Mouse (Mus musculus): ENCODE measurements at regions not wholly inside any gene's neighbourhood (a gene's known extent, or its start where the extent isn't known, plus 50 kb on each side); places are given as distances from the start of the nearest gene placed in this dataset.

DNA sequence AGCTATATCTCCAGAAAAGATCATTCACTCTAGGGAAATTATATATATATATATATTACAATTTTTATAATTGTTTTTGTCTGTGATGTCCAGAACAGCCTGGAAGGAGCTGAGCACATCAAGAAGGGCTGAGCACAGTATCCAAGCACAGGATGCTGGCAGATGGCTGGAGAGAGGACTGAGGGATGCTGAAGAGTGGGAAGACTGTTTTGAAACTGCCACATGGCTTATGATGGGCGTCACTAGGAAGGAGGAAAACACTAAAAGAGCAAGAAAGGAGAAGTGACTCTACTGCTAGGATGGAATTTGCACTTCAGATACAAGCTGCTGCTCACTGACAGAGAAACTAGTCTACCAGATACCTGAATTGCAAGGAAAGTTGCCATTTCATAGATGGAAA lies 50.4 kb upstream of the Atg10 start:
- DNase-seq, result no peak

DNA sequence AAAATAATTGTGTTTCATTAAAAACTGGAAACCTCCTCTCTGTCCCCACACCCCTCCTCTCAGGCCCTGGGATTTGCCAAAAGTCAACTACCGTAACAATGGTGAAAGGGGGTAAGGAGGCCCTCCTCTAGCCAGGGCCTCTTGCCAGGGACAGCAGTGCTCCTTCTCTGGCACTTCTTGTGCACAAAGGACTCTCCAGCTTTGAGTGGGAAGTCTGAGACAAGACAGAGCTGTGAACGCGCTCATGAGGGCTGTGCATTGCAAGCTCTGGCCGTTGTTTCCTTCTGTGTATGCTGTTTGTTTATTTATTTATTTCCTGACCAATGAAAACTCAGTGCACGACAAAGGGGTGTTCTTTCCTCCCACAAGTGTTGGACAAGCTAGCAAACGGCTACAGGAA lies 50.8 kb upstream of the Atg10 start:
- DNase-seq, result peak; percentile 8 to 34

DNA sequence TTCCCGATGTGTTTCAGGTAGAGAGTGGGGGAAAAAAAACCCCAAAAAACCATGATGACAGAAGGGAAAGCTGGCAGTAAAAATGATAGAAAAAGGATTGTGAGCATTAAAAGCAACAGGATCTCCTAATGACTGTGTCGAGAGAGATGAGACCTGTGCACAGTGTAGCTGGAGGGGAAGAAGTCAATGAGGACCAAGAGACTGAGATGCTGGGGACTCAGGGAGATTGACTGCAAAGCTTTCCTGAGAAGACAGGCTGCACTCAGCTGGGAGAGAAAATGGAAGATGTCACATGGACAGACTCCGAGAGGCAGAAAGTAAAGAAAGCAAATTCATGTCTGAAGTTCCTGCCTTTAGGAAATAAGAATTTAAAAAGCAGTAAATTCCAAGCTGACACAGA lies 55.7 kb upstream of the Atg10 start:
- no peak for DNase-seq

DNA sequence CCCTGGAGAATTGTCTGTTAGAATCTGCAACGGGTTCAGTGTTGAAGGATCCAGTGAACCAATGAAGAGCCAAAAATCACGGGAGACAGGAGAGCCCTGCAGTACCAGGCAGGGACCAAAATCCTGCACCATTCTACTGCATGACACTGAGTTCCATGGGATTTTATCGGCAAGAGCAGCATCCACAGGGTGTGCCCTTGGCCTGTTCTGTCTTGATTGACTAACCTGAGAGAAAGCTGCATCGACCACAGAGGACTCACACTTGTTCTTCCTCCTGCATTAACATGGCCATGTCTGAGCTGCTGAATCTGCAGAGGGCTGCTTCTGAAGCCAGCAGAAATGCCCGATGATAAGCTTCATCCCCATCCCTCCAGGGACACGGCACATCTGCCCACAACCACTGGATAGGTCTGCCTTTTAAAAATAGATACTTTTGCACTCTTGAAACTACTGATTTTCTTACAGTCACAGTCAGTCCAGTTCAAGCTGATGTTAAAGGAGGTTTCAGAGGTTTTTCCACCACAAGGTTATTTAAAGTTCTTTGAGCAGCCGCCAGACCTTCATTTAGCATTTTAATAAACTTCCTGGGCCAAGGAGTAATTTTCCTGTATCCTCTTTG lies 71.9 kb upstream of the Atg10 start:
- DNase-seq, result no peak

DNA sequence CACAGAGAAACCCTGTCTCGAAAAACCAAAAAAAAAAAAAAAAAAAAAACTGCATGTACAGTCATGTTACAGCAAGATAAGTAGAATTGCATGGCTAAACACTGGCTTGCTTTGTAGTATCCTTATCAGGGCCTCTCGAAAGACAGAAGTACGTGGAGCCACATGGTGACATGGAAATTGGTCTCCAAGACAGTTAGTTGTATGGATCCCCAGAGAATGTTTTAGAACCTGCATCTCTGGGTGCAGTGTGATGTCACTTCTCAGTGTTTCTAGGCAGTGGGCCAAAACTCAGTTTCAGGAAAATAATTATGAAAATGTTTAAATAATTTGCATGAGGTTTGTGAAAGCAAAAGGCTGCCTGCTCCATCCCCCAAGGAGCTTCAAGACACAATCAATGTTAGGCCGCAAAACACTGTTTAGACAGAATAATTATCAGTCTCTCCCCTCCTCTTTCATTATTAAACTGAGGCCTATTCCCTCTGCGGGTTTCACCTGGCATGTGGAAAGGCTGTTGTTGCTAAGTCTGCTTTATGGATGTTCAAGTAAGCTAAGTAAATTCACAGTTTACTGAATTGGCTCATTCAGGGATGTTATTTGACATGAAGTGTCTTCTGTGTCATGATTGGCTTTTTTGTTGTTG lies 72.9 kb upstream of the Atg10 start:
- DNase-seq, result no peak

DNA sequence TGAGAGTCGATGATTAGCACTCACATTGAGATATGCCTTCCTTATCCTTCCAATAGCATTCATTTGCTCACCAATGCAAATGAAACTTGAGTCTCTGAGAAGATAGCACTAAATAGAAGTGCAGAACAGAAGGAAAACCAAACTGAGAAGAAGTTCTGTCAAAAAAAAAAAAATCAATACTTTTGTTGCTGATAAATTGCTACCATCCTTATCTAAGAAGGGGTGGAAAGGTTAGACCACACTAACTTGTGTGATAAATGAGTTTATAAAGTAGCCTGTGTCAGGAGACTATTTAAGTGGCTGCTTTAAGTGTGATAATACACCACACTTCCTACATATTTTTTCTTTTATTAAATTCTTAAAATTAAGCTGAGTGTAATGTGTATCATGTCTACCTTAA lies 78.1 kb upstream of the Atg10 start:
- no peak for DNase-seq

DNA sequence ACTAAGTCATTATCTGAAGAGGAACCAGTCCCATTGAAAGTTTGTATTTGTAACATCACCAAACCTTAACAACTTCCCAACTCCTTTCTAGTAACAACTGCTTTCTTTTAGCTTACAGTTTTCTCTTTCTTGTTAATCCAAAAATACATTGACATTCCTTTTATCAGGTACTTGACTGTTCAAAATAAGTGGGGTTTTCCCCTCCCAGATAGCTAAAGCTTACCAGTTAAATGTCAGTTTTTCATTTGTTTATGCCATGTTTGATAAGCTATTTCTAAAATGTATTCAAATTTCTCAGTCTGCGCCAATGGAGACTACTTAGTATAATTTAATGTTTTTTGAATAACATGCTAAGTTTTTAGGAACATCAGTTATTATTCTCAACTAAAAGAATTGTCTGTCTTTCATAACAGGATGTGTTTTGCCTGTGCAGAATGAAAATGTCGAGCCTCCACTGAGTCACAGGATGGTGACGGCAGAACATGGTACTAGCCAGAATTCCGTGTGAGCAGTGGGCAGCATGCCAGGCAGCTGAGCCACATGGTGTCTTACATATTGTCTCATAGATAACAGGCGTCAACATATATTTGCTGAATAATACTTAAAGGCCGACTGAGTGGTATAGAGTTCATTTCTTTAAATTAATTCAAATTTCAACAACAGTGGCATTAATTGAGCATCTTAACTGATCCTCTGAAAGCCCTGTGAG lies 82.1 kb upstream of the Atg10 start:
- no peak for DNase-seq

DNA sequence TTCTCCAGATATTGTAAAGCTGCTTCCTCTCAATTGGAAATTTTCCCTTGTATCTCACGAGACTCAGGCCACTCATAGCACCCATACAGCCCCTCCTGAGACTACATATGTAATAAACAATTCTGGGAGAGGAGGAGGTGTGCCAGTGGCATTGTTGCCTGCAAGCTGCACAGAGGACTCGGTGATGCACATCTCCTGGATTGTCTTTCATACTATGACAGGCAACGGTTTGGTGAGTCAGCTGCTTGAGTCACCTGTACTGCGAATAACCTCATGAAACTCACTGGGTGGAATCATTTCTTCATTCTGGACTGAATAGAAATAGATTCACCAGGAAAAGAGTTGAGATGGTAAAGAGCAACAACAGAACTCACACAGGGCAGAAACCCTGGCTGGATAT lies 82.8 kb upstream of the Atg10 start:
- DNase-seq, result no peak

DNA sequence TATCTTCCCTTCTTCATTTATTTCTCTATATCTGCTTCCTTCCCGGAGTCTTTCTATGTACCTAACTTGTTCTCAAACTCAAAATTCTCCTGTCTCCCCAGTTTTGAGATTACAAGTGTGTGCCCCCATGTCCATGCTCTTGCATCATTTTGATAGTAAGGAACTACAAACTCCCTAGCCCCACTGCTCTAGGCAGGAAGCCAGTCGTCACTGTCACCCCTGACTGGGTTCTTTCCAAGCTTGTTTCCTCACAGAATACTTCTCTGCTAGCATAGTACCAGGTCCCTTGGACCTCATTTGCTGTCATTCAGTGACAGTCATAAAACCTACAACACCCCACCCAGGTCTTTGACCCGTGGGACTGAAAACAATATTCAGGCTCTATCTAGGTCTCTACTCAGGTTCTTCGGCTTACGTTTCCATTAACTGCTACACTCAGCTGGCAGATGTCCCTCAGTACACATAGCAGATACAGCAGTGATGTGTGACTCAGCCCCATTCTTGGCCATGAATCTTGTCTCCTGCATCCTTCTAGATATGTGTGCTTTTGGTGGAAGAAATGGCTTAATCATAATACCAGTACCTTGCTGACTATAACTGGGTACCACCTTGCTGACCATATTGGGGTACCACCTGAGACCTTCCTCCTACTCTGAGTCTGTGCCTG lies 89.3 kb upstream of the Atg10 start:
- DNase-seq, result no peak

DNA sequence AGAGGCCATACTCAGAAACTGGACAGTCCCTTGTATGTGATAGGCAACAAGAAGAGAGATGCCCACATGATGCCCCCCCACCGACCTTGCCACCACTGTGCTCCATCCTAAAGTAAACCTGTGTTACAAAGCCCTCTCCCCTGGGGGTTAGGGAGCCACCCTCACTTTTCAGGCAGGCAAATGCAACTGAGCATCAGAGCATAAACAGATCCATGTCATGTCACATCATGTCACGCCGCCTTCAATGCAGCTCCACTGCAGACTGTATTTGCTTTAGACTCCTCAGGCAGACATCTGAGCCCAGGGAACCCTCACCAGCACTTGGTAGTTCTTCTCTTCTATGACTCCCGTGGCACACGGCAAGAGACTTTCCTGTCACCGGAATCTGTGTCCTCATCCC lies 98.6 kb upstream of the Atg10 start:
- no peak for DNase-seq

DNA sequence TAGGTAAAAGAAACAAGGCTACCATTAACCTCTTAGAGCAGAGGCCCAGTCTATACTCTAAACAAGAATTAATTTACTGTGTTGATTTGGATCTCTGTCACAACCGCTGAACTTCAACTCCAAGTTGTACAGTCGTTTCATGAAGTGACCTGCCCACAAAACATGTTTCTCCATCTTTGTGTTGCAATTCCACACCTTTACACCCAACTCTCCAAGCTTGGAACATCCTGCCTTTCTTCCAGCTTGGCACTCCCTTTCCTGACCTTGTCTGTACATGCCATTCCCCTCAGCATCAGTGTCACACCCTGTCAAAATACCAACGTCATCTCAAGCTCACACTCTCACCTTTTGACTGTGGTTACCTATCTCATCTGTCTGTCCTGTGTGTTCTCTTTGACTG lies 103.1 kb upstream of the Atg10 start:
- DNase-seq, result no peak

DNA sequence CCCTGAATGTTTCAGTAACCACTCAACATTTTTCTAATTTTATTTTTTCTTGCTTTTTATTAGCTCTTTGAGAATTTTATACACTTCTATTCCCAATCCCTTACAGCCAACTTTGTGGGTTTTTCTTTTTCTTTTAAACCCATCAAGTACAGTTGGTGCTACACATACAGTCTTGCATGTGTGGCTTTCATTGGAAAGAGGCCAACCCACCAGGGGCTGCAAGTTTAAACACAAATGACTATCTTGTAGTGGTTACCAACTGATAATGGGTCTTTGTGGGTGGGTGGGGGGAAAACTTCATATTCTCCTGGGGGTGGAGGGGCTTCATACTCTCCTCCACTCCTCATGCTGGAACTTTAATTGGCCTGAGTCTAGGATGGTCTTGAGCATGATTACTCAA lies 110.5 kb upstream of the Atg10 start:
- no peak for DNase-seq

DNA sequence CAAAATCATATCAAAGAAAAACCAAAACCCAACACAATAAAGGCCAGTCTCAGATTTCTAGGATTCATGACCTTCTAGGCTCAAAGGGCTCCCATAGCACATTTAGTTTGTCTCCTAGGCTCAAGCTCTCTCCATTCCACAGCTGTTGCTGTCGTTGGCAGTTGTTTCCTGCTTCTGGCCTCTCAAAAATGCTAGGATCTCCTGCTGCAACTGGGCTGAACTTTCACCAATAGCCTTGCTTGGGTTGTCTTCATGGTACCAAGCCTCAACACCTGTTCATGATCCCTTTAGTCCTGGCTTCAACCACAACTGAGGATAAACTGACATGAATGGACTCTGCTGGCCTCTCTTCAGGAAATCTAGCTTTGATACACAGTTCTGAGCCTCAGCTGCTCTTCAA lies 115.9 kb upstream of the Ssbp2 start:
- no peak for DNase-seq

DNA sequence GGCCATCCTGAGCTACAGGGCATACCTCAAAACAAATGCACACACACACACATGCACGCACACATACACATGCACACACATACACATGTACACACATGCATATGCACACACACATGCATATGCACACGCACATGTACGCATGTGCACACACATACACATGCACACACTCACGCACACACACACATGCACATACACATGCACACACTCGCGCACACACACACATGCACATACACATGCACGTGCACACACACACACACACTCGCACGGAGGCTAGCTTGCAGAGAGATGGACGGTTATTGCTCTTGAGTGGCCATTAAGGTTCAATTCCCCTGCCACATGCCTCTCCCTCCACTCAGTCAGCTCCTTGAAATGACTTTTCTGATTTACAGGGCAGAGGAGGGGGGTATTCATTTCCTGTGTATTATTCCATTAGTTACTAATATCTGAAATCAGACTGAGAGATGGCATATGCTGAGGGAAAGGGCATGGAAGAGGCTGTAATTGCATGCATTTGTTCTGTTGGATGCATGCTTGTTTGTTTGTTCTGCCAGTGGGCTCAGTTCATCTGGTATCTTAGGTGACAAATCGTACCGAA lies 111.5 kb upstream of the Ssbp2 start:
- no peak for DNase-seq

DNA sequence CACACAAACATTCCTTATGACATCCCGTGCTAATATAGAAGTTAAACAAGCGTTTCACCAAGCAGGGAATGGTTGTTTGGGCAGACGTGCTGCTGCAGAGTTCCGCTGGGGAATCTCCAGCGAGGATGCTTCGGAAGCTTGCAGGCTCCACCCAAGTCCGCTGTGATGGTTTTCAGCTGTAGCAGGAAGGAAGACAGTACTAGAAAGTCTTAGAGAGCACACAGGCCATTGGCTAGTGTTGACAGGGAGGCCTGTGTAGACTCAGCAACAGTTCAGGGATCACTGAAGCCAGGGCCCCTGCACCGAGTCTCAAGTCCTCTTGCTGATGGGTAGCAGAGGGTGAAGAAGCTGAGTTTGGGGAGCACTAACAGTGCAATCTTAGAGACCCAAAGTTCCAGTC lies 107.8 kb upstream of the Ssbp2 start:
- DNase-seq, result peak; percentile 58 to 65

DNA sequence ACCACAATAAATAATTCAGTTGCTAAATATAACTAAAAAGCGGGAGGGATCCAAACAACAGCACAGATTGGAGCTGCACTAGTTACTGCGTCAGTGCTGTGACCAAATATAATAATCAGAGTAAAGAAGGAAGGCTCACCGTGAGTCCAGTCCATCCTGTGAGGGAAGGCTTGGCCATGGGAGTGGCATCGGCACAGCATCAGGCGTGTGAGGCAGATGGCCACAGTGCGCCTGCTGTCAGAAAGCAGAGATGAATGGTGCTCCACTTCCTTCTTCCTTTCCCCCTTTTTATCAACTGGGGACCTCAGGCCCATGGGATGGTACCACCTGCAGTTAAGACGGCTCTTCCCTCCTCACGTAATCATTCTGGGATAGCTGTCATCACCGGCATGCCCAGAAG lies 103.6 kb upstream of the Ssbp2 start:
- no peak for DNase-seq

DNA sequence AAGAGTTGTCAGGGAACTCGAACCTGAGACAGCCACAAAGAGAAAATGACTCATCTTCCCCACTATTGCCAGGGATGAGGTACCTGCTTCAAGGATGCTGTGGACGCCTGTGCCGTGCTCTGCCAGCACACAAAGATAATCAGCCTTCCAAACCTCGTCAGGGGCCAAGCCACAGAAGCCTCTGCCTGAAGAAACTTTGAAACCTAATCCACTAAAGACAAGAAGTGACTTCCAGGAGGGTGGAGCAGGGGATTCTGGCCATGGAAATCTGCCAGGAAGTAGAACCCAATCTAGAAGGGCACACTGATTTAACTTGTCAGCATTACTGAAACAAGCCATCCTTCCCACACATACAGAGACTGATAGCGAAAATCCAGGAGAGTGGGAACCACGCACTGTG lies 100.0 kb upstream of the Ssbp2 start:
- DNase-seq, result no peak

DNA sequence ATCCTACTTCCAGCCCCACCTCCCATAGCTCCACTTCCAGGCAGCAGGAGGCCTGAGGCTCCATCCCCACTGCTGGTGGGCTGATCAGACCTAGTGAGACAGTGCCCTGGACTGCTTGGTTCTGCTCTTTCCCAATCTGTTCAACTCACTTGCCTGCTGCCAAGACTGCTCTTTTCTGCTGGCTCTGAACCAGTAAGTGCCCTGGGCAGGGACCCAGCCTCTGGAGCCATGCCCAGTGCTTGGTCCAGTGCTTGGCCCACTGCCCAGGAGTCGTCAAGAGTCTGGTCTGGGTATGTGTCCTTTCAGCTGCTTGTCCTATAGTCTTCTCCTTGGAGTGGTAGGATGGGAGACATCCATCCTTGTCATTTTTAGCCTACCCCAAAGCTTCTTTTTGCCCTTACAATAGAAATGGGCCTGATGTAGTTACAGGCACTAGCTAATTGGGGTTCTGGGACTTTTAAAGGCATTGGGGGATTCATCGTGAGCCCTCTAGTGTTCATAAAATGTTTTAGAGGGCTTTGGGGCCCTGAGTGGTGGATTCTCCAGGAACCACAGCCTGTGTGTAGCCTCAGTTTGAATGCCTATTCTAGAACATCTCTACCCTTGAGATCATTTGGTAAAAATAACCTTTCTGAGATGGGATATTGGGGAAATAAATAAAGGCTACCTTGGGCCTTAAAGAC lies 94.7 kb upstream of the Ssbp2 start:
- peak; percentile 88 to 93 for DNase-seq

DNA sequence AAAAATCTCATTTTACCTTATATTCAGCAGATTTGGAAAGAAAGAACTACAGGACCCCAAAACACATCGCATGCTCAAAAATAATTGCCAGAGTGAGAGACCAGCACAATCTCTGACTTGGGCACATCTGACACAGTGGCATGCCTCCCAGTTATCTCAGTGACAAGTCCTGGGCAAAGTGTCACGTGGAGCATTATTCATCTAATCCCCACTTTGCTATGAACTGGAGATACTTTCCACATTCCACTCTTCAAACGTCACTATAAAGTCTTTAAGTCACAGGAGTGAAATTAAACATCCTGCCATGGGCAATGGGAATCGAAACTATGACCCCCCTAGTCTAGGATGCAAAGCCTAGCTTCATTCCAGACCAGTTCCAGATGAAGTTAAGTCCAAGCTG lies 93.5 kb upstream of the Ssbp2 start:
- no peak for DNase-seq

DNA sequence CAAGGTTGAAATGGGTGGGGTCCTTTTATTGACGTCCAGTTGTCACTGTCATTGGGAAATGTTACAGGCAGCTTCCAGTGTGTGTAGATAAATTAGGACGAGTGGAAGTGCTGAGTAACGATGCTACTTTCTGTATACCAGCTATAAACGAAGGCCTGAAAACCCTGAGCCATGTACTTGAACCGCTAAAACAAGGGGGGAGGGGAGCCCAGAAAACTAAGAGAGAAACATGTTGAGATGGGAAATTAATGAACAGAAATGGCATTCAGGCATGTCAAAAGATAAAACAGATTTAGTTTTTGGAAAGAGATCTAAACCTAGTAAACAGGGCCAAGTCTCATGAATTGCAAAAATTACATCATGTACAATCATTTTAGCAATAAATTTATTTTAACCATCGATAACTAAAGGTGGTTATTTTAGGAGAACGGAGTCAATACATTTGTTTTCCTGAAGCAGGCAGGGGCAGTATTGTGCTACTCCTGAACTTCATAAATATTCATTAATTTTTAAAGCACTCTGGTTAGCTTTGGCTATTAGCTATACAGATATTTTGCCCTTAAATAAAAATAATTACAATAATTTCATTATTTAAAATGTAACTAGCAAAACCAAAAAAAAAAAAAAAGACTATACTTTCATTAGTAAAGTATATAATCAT lies 92.1 kb upstream of the Ssbp2 start:
- DNase-seq, result no peak

DNA sequence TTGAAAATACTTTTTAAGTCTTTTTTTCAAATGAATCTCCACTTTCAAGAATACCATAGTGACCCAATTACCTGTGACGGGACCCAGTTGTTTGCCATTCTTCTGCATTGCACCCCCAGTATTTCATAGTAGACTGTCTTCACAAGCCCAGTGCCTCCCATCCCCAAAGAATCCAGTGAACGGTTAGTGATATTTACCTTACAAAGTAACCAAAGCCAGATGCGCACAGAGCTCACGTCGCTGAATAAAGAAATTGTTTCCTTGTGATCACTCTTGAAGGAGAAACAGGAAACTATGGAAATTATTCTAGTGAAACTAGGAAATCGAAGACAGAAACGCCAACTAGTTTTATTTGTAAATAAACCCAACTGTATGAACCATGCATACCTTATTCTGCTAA lies 91.4 kb upstream of the Ssbp2 start:
- DNase-seq, result no peak

DNA sequence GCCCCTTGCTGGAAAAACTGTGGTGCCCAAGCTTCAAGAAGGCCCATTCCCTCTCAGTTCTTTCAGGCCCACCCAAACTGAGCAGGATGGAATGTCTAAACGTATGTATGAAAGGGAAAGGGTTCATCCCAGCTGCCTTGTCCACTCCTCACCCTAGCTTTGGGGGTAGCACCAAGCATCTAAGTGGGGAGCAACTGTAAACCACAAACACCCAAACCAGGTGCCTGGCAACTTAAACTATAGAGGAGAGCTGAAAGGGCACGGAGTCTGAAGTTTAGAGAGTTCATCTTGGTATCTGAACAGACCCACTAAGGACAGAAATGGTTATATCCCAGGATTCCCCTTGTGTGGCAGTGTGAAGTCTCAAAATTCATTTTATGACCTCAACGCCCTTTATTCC lies 90.1 kb upstream of the Ssbp2 start:
- peak in 1 of 2 experiments; percentile 22 for DNase-seq
